Mouse (Mus musculus) bone marrow macrophage, adult 2 months (primary cell): ENCODE results near the gene Bod1l. TPM values are rescaled to one million over a fixed set of nuclear protein-coding genes. Genes with fewer than 3 reads are reported as not detected.

ENCODE experiments used
- H3K27ac ChIP-seq: 2 replicates; pipeline ENCODE4 v1.5.1; 2012; ENCODE audit warnings: low read depth, low read length; ENCODE audit not compliant: insufficient read depth
- H3K4me1 ChIP-seq: 2 replicates; pipeline ENCODE4 v1.6.1; 2012; ENCODE audit warnings: low read length; ENCODE audit not compliant: control insufficient read depth, insufficient read depth
- H3K4me3 ChIP-seq: 2 replicates; pipeline ENCODE4 v1.5.1; 2012; ENCODE audit warnings: mild to moderate bottlenecking, low read length, moderate library complexity; ENCODE audit not compliant: insufficient read depth
- CTCF ChIP-seq: IDR thresholded peaks from 2 replicates; pipeline ENCODE4 v1.5.1; 2012; ENCODE audit warnings: low read depth, mild to moderate bottlenecking, low read length, moderate library complexity
- POLR2A ChIP-seq: IDR thresholded peaks from 2 replicates; pipeline ENCODE4 v1.6.1; 2012; ENCODE audit warnings: mild to moderate bottlenecking, low read depth, low read length, borderline replicate concordance
- polyA plus RNA-seq: library from polyadenylated mRNA; stranded (reverse); fragments of >200 nt; gene quantifications from 2 replicates; pipeline ENCODE4 v1.2.4, GENCODE M21; 2012; ENCODE audit not compliant: missing spikeins, insufficient read depth, insufficient read length

Bod1l gene
- polyA plus RNA-seq, 1 experiment, result 25.0 TPM

DNA sequence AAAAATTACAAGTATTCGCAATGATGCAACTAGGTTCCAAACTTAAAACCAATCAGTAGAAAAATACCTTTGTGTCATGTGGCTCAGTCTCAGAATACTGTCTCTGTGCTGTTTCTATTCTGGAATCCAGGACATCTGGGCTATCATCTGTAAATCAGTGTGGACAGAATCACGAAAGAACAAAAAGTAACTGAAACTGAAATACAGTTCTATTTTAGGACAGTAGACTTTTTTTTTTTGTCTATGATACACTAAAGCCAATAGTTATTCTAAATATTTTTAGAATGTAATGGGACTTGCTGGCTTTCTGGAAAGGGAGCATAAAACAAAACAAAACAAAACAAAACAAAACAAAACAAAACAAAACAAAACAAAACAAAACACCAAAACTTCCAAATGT, 39.0 kb downstream of the Bod1l start:
- H3K4me3 ChIP-seq, result no peak overlapping the region
- TF ChIP-seq CTCF (no peak), POLR2A (no peak)
- H3K4me1 ChIP-seq, result no peaks in the 10 kb centered on the region
- no peak overlapping the region for H3K27ac ChIP-seq

DNA sequence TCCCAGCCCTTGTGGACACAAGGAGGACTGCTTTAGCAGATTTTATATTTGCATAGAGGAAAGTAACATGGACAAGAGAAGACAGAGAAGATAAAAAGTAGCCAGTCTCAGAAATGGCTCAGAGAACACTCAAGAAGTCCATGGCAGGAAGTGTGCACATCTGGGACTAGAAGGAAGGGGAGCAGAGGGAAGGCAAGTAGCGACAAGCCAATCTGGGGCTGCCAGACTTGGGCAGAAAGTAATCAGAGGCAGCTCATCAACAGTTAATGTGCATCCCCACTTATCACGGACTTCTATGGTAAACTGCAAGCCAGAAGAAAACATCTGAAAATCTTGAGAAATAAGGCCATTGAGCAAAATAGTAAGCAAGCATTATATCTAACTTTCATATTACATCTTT, 39.5 kb downstream of the Bod1l start:
- no peak overlapping the region for H3K27ac ChIP-seq
- no peak overlapping the region for H3K4me3 ChIP-seq
- H3K4me1 ChIP-seq, result no peaks in the 10 kb centered on the region
- TF ChIP-seq CTCF (no peak), POLR2A (no peak)

- no peak for TF ChIP-seq CTCF
- TF ChIP-seq POLR2A, result no peak
- no peak overlapping the region for H3K27ac ChIP-seq
- H3K4me1 ChIP-seq, result no peaks in the 10 kb centered on the region
- H3K4me3 ChIP-seq, result no peak overlapping the region
Observed at GRCm38 (mm10) chr5:41801622-41802021, 42.5 kb downstream of the Bod1l start.

DNA sequence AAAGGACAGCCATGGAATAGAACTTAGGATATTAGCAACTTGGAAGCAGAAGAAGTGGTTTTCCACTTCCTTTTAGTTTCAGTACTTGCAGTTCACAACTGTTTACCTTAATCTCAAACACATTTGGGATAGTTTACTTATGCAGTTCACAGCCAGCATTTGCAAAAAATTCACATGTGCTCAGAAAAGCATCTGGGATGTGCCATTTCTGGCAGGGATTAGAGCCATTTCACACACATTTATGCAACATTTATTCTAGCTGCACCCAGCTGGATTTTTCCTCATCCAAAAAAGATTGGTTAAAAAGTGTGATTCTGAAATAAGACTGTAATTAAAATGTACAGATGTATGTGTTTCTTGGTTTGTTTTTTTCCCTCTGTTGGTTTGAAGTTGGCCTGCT, 49.7 kb downstream of the Bod1l start:
- H3K4me1 ChIP-seq, result no peaks in the 10 kb centered on the region
- H3K27ac ChIP-seq, result no peak overlapping the region
- TF ChIP-seq POLR2A (no peak), CTCF (no peak)
- H3K4me3 ChIP-seq, result no peak overlapping the region

DNA sequence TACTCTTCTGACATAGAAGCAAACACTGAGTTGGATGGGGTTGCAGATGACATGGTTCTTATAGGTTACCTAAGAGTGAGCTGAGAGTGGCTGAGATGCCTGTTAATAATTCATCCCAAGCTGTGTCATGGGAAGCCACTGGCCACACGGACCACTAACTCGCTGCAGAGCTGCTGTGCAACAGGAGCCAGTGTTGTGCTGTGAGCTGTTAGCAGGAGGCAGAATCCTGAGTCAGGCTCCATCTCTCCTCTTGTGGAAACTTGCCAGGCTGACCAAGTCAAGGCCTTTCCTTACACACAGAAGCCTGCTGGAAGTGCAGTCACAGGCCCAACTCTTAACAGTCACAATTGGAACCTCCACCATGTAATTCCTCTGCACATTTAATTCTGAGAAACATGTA, 53.6 kb downstream of the Bod1l start:
- no peak for TF ChIP-seq POLR2A
- Histone ChIP-seq H3K27ac (no peak overlapping the region), H3K4me3 (no peak overlapping the region), H3K4me1 (no peaks in the 10 kb centered on the region)

DNA sequence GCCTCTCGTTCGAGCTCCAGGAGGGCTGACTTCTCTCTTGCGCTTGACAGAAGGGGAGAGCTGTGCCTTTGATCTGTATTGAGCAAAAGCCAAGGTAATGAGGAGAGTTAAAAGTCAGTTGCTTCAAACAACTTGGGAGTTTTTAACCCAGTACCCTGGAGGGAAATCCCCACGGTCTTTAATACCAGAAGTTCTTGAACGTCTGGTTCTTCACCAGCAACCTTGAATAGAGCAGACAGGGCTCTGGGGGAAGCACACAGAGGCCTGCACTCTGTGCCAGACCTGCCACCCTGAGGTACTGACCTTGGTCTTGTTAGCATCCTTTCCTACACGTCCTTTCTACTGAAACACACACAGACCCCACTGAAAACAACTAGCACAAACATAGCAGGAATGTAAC, 55.2 kb downstream of the Bod1l start:
- Histone ChIP-seq H3K4me3 (no peak overlapping the region), H3K27ac (no peak overlapping the region), H3K4me1 (no peaks in the 10 kb centered on the region)
- TF ChIP-seq CTCF (no peak), POLR2A (no peak)

DNA sequence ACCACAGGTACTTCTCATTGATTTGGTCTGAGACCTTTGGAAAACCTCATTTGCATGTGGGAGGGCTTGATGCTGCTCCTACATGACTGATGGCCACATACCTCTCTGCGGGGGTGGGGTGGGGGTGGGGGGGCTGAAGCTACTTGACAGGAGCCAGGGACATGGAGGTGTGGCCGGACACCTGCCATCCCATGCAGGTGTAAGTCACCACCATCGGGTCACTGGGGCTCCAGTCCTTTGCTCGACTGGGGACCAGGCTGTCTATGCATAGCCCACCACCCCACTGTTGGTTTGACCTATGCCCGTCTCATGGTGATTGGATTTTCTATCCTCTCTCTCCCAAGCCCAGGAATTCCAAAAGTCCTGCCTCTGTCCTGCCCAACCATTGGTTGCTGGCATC, 62.2 kb downstream of the Bod1l start:
- Histone ChIP-seq H3K27ac (no peak overlapping the region), H3K4me1 (no peaks in the 10 kb centered on the region), H3K4me3 (no peak overlapping the region)
- no peak for TF ChIP-seq POLR2A
- TF ChIP-seq CTCF, result no peak

DNA sequence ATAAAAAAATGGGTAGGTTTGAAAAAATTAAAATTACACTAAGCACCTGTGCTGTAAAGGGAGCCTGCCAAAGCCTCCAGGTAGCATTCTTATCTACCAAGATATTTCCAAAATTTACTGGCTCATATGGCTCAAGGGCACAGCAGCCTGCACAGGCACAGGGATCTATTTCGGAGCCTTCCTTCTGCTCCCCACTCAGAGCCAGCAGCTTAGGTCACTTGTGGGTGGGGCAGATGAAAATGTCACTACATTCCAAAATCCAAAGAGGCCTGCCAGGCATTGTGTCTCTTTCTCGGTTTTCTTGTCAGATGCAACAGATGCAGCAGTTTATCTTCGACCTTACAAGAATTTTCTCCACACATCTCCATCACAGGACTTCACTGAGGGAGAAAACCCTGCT, 64.1 kb downstream of the Bod1l start:
- H3K4me3 ChIP-seq, result no peak overlapping the region

GRCm38 (mm10) chr5:41775728-41776127, 68.4 kb downstream of the Bod1l start:
- no peak overlapping the region for H3K4me3 ChIP-seq
- H3K4me1 ChIP-seq, result no peaks in the 10 kb centered on the region
- no peak overlapping the region for H3K27ac ChIP-seq
- TF ChIP-seq CTCF (no peak), POLR2A (no peak)

More for the DNA sequence above, 64.1 kb downstream of the Bod1l start:
- Histone ChIP-seq H3K27ac (no peak overlapping the region), H3K4me1 (no peaks in the 10 kb centered on the region)
- TF ChIP-seq CTCF (no peak), POLR2A (no peak)

GRCm38 (mm10) chr5:41775273-41775672, 68.8 kb downstream of the Bod1l start:
- TF ChIP-seq POLR2A (no peak), CTCF (no peak)
- no peaks in the 10 kb centered on the region for H3K4me1 ChIP-seq
- no peak overlapping the region for H3K4me3 ChIP-seq
- no peak overlapping the region for H3K27ac ChIP-seq

DNA sequence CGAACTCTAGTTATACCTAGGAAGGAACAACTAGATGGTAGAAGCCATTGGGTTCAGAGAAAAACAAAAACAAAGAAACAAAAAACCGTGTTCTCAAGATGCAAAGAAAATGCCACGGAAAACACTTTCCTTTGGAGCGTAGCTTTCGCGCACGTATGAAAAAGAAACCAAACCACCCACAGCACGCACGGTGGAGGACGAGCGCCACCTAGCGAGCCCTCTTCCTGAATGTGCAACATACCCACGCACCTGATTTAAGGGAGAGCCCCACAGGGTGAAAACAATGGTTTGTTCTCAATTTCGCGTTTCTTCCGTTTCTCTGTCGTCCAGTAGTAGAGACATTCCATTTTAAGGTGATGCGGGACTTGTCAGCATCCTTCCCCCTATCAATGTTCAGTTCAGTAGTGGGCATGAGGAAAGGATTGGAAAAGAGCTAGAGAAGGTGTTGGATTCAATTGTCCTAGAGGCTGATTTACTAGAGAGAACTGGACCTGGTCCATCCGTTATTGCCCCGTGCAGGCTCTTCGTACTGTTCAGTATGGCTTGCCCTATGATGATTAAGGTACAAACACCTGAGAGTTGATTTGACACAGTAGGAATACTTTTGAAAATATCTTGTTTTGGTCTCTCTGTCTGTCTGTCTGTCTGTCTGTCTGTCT, 75.6 kb downstream of the Bod1l start:
- H3K4me3 ChIP-seq, result peak overlapping the region; percentile 52

More for the DNA sequence above, 75.6 kb downstream of the Bod1l start:
- no peaks in the 10 kb centered on the region; the same call in 1 of the 2 replicates for H3K4me1 ChIP-seq
- no peak for TF ChIP-seq POLR2A
- TF ChIP-seq CTCF, result peak; percentile 98
- no peak overlapping the region for H3K27ac ChIP-seq
